Mouse (Mus musculus) liver, embryonic 14.5 days (tissue): ENCODE data around the gene Angel1.

ENCODE experiments used
- CTCF ChIP-seq: IDR thresholded peaks from 2 replicates; pipeline ENCODE4 v1.5.1; 2016; ENCODE audit warnings: antibody characterized with exemption, low read depth, control low read depth
- EP300 ChIP-seq: IDR thresholded peaks from 2 replicates; pipeline ENCODE4 v1.6.1; 2016; ENCODE audit warnings: antibody characterized with exemption, low read depth

DNA sequence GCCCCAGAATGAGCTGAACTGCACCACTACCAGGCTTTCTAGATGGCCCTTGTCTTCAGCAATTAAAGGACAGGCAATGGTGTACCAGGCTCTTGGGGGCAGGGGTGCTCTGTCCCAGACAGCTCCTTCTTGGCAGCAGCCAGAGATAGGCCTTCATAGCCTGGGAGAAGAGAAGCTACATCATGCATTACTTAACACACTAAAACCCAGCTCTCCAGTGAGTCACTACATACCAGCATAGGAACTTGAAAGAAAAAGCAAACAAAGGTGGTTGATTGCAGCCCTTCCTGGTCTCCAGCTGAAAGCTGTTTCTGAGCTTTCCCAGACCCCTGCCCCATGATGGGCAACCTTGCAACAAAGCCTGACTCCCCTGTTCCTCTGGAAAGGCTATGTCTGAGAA is 27.7 kb downstream of the Angel1 start:
- TF ChIP-seq CTCF (no peak), EP300 (no peak)
